12 mouse cellular contexts compared by ENCODE assay signal in genomic region chr12:71626801-71627200, GRCm38 (mm10).
A peak's percentile ranks its signal among the peaks of the same experiment; 100 is the strongest.
DNase-seq lines count a peak whose midpoint lies in the region; ATAC-seq and TF ChIP-seq lines count a peak whose summit lies in the region.
"Had no signal": no experiment of that assay in that cellular context is flagged by ENCODE, and none has a peak within 500 bp of the region (broad histone marks: within the 10 kb centered on the region; RNA-seq: fewer than 3 reads in every experiment).

No protein-coding gene starts in this region.

- H3K9ac ChIP-seq in heart, embryonic 11.5 days (ENCODE audit: low read depth, low read length): no peak overlapping the region
- H3K9ac ChIP-seq in kidney, postnatal 0 days (ENCODE audit: low read depth, low read length): no peak overlapping the region
- no peak overlapping the region for H3K9ac ChIP-seq in stomach, postnatal 0 days (ENCODE audit: low read length)
- H3K9ac ChIP-seq: liver, embryonic 15.5 days had no signal

- no peak overlapping the region for H3K4me2 ChIP-seq in heart, embryonic 11.5 days
- no peak overlapping the region for H3K4me2 ChIP-seq in kidney, postnatal 0 days (ENCODE audit: low read length)
- no peak overlapping the region for H3K4me2 ChIP-seq in stomach, postnatal 0 days (replicated peaks; ENCODE audit: low read depth)
- H3K4me2 ChIP-seq: liver, embryonic 15.5 days had no signal

- TF ChIP-seq EP300 in stomach, postnatal 0 days (optimal IDR thresholded peaks at IDR 0.05): no peak

- no peaks in the 10 kb centered on the region for H3K9me3 ChIP-seq in heart, embryonic 11.5 days (replicated peaks; ENCODE audit: control insufficient read depth, low read length)
- no peaks in the 10 kb centered on the region for H3K9me3 ChIP-seq in kidney, postnatal 0 days (replicated peaks; ENCODE audit: low read length)
- no peaks in the 10 kb centered on the region for H3K9me3 ChIP-seq in stomach, postnatal 0 days (ENCODE audit: control insufficient read depth, low read length)
- H3K9me3 ChIP-seq: G1E; liver, embryonic 15.5 days had no signal

- no peak for DNase-seq in testis, postnatal 10 days (ENCODE audit: low spot score)
- DNase-seq in kidney, postnatal 0 days (ENCODE audit: low spot score): peak; percentile 91
- DNase-seq in stomach, postnatal 0 days (ENCODE audit: low spot score): no peak
- no peak for DNase-seq in left cerebral cortex, postnatal 36 days (ENCODE audit: low spot score in 2 of 2)
- no peak for DNase-seq in adipocyte (ENCODE audit: low spot score)
- DNase-seq: adrenal gland, postnatal 36 days; right cerebral cortex, postnatal 4 days had no signal

- peaks cover 6% of the 10 kb centered on the region for H3K4me1 ChIP-seq in testis, adult 2 months (ENCODE audit: control insufficient read depth, insufficient read depth, low read length)
- H3K4me1 ChIP-seq in heart, embryonic 11.5 days (ENCODE audit: control insufficient read depth, insufficient read depth, low read length): peaks cover 39% of the 10 kb centered on the region
- peaks cover 10% of the 10 kb centered on the region for H3K4me1 ChIP-seq in kidney, postnatal 0 days (replicated peaks; ENCODE audit: insufficient read depth, low read length)
- H3K4me1 ChIP-seq in stomach, postnatal 0 days (replicated peaks; ENCODE audit: control insufficient read depth, insufficient read depth): no peaks in the 10 kb centered on the region
- H3K4me1 ChIP-seq: liver, embryonic 15.5 days had no signal

- intact Hi-C loops in left cerebral cortex, postnatal 36 days (cut with DNase I): no loop called here

- 27% methylated on average over 4 of the region's 4 CpGs for WGBS in heart, embryonic 11.5 days (ENCODE audit: insufficient replicate concordance)
- WGBS in kidney, postnatal 0 days: 62% methylated on average over 4 of the region's 4 CpGs
- WGBS in stomach, postnatal 0 days: 43% methylated on average over 4 of the region's 4 CpGs

- H3K36me3 ChIP-seq in testis, adult 2 months (ENCODE audit: control insufficient read depth, insufficient read depth, low read length): no peaks in the 10 kb centered on the region
- no peaks in the 10 kb centered on the region for H3K36me3 ChIP-seq in heart, embryonic 11.5 days (ENCODE audit: control insufficient read depth, insufficient read depth, low read length)
- no peaks in the 10 kb centered on the region for H3K36me3 ChIP-seq in kidney, postnatal 0 days (ENCODE audit: insufficient read depth, low read length)
- no peaks in the 10 kb centered on the region for H3K36me3 ChIP-seq in stomach, postnatal 0 days (ENCODE audit: control insufficient read depth, insufficient read depth, low read length)
- H3K36me3 ChIP-seq: G1E; liver, embryonic 15.5 days had no signal

- no peak for TF ChIP-seq POLR2A in testis, adult 2 months (IDR thresholded peaks at IDR 0.05; ENCODE audit: control insufficient read depth, low read depth, low read length)

- ATAC-seq in heart, embryonic 11.5 days (replicated peaks; ENCODE audit: insufficient number of reproducible peaks, low FRiP score, low TSS enrichment): peak; percentile 18; the same call in 1 of the 2 replicates
- ATAC-seq in kidney, postnatal 0 days (replicated peaks; ENCODE audit: low FRiP score, low read depth): peak; percentile 73
- ATAC-seq in stomach, postnatal 0 days (ENCODE audit: low FRiP score, low TSS enrichment): peak; percentile 85

- H3K27me3 ChIP-seq in testis, adult 2 months (ENCODE audit: control insufficient read depth, insufficient read depth, low read length): no peaks in the 10 kb centered on the region
- H3K27me3 ChIP-seq in heart, embryonic 11.5 days (ENCODE audit: control insufficient read depth, insufficient read depth, low read length): no peaks in the 10 kb centered on the region
- no peaks in the 10 kb centered on the region for H3K27me3 ChIP-seq in kidney, postnatal 0 days (ENCODE audit: insufficient read depth, low read length)
- no peaks in the 10 kb centered on the region for H3K27me3 ChIP-seq in stomach, postnatal 0 days (ENCODE audit: control insufficient read depth, insufficient read depth, low read length)
- H3K27me3 ChIP-seq: liver, embryonic 15.5 days had no signal

- H3K4me3 ChIP-seq in testis, adult 2 months (ENCODE audit: control insufficient read depth, low read depth, low read length): no peak overlapping the region
- no peak overlapping the region for H3K4me3 ChIP-seq in heart, embryonic 11.5 days (ENCODE audit: low read depth, low read length)
- H3K4me3 ChIP-seq in kidney, postnatal 0 days (replicated peaks; ENCODE audit: low read depth, low read length): no peak overlapping the region
- H3K4me3 ChIP-seq in stomach, postnatal 0 days (ENCODE audit: low read depth, low read length): no peak overlapping the region
- H3K4me3 ChIP-seq: liver, embryonic 15.5 days; myocyte had no signal

- peak overlapping the region; percentile 30; the same call in 1 of the 2 replicates for H3K27ac ChIP-seq in testis, adult 2 months (ENCODE audit: control insufficient read depth, insufficient read depth, low read depth, low read length)
- H3K27ac ChIP-seq in heart, embryonic 11.5 days (ENCODE audit: low read depth, low read length): no peak overlapping the region
- peak overlapping the region; percentile 73 for H3K27ac ChIP-seq in kidney, postnatal 0 days
- H3K27ac ChIP-seq in stomach, postnatal 0 days (replicated peaks): peak overlapping the region; percentile 67
- H3K27ac ChIP-seq: liver, embryonic 15.5 days had no signal

- no peak for TF ChIP-seq CTCF in testis, adult 2 months (IDR thresholded peaks at IDR 0.05; ENCODE audit: control insufficient read depth, insufficient read depth, insufficient replicate concordance, low read depth, low read length)
- no peak for TF ChIP-seq CTCF in kidney, postnatal 0 days (IDR thresholded peaks at IDR 0.05; ENCODE audit: low read depth)
- TF ChIP-seq CTCF in stomach, postnatal 0 days (IDR thresholded peaks at IDR 0.05; ENCODE audit: low read depth): no peak

Comparison
In these comparisons a context has a peak if more than half of its experiments do, and no peak if none do; other contexts are left out.
1. ATAC-seq: peak in every context shown above with its lines; median percentile 85 in stomach, postnatal 0 days; 73 in kidney, postnatal 0 days; 18 in heart, embryonic 11.5 days.